Mouse (Mus musculus): ENCODE measurements around the gene Sucla2. TPM values are rescaled to one million over a fixed set of nuclear protein-coding genes. Genes with fewer than 3 reads are reported as not detected.

Sucla2 gene
- total and polyA plus RNA-seq, 2 experiments, result 36.5 to 183 TPM

DNA sequence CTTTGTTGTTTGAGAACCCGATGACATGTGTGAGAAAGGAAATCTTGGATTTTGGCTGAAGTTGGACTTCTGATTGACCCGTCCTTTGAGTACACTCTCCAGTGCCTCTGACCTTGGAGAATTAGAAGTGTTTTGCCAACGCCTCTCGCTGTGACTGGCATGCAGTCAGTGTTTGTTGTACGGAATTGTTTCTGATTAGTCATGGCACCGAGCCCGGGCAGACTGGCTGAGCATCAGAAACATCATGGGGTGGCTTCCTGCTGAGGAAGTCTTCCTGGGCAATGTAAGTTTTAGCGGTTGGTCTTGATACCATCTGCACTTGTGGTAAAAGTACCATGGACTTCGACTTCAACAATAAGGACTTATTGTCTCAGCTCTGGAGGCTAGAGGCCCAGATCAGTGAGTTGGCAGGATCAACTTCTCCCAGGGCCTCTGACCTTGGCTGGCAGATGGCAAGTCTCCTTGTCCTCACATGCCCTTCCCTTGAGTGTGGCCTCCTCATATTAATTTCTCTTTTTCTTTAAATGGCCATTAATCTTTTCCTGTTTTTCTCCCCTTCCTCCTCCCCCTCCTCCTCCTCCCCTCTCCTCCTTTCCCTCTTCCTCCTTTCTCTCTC is 107.6 kb downstream of the Sucla2 start:
- H3K4me1 ChIP-seq (ENCODE audit: control insufficient read depth, insufficient read depth, low read length), result peaks cover 20% of the 10 kb centered on the region
- 13% methylated on average over 9 of the region's 9 CpGs for WGBS
- no peaks in the 10 kb centered on the region for H3K36me3 ChIP-seq (ENCODE audit: control insufficient read depth, insufficient read depth, low read length)
- H3K4me3 ChIP-seq (ENCODE audit: insufficient read depth, low read depth, low read length), result no peak overlapping the region
- H3K27me3 ChIP-seq (ENCODE audit: control insufficient read depth, insufficient read depth, low read length), result no peaks in the 10 kb centered on the region
- H3K27ac ChIP-seq (replicated peaks; ENCODE audit: insufficient read depth, low read depth, low read length), result peak overlapping the region; percentile 86; the same call in 1 of the 2 replicates
- DNase-seq (ENCODE audit: extremely low read depth, low read depth, low spot score), result peak; percentile 94
- no peak for TF ChIP-seq CTCF (IDR thresholded peaks at IDR 0.05; ENCODE audit: low read depth, low read length)
- H3K79me2 ChIP-seq (ENCODE audit: control insufficient read depth, insufficient read depth, low read length), result no peaks in the 10 kb centered on the region
- no peak overlapping the region for H3K9ac ChIP-seq (ENCODE audit: low read depth, low read length)

- Histone ChIP-seq H3K4me3 (ENCODE audit: insufficient read depth, low read depth, low read length) (no peak overlapping the region), H3K36me3 (ENCODE audit: control insufficient read depth, insufficient read depth, low read length) (no peaks in the 10 kb centered on the region), H3K27ac (replicated peaks; ENCODE audit: insufficient read depth, low read depth, low read length) (no peak overlapping the region), H3K4me1 (ENCODE audit: control insufficient read depth, insufficient read depth, low read length) (peaks cover 20% of the 10 kb centered on the region), H3K27me3 (ENCODE audit: control insufficient read depth, insufficient read depth, low read length) (no peaks in the 10 kb centered on the region), H3K9ac (ENCODE audit: low read depth, low read length) (no peak overlapping the region), H3K79me2 (ENCODE audit: control insufficient read depth, insufficient read depth, low read length) (no peaks in the 10 kb centered on the region)
- 64% methylated on average over 3 of the region's 3 CpGs for WGBS
- TF ChIP-seq CTCF (IDR thresholded peaks at IDR 0.05; ENCODE audit: low read depth, low read length), result no peak
- no peak for TF ChIP-seq POLR2A (IDR thresholded peaks at IDR 0.05; ENCODE audit: extremely low read depth, insufficient read depth, low read length)
- peak; percentile 24 for DNase-seq (ENCODE audit: extremely low read depth, low read depth, low spot score)
Observed at GRCm38 (mm10) chr14:73634356-73634755, 109.2 kb downstream of the Sucla2 start.

DNA sequence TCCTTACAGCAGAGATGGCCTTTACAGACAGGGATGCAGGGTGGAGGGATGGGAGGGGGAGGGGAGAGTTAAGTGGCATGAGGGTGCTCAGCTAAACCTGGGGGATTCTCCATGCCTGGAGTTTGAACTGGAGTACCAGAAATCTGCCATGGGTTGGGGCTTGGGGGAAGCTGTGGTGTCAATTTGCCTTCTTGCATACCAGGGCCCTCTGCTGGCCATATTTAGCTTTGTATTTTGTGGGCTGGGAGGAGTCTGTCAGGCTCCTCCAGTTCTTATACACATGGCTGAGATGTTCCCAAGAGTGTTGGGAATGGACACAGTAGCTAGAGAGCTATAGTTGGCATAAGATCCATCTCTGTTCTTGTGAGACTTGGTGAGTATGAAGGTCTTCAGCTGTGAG is 112.3 kb downstream of the Sucla2 start:
- Histone ChIP-seq H3K36me3 (ENCODE audit: control insufficient read depth, insufficient read depth, low read length) (no peaks in the 10 kb centered on the region), H3K4me3 (ENCODE audit: insufficient read depth, low read depth, low read length) (no peak overlapping the region), H3K79me2 (ENCODE audit: control insufficient read depth, insufficient read depth, low read length) (no peaks in the 10 kb centered on the region), H3K27ac (replicated peaks; ENCODE audit: insufficient read depth, low read depth, low read length) (no peak overlapping the region), H3K27me3 (ENCODE audit: control insufficient read depth, insufficient read depth, low read length) (no peaks in the 10 kb centered on the region), H3K9ac (ENCODE audit: low read depth, low read length) (no peak overlapping the region), H3K4me1 (ENCODE audit: control insufficient read depth, insufficient read depth, low read length) (peaks cover 4% of the 10 kb centered on the region; the same call in 1 of the 2 replicates)
- DNase-seq (ENCODE audit: extremely low read depth, low read depth, low spot score), result peak; percentile 46
- TF ChIP-seq CTCF (IDR thresholded peaks at IDR 0.05; ENCODE audit: low read depth, low read length) (peak; percentile 53), POLR2A (IDR thresholded peaks at IDR 0.05; ENCODE audit: extremely low read depth, insufficient read depth, low read length) (no peak)

Other genes starting within 250 kb of the Sucla2 start
- 7.0 and 7.2 TPM in 2 replicates for gene Rb1, start 199.5 kb upstream of the Sucla2 start, total RNA-seq (2014; rRNA removed)
- gene Rb1, start 199.5 kb upstream of the Sucla2 start, polyA plus RNA-seq (2012; rRNA removed), result 1.1 and 1.2 TPM in 2 replicates
- 967 and 981 TPM in 2 replicates for gene Itm2b, start 140.0 kb upstream of the Sucla2 start, total RNA-seq (2014; rRNA removed)
- gene Itm2b, start 140.0 kb upstream of the Sucla2 start, polyA plus RNA-seq (2012; rRNA removed), result 1,187 and 1,239 TPM in 2 replicates
- 10.1 and 11.2 TPM in 2 replicates for gene Med4, start 15.3 kb upstream of the Sucla2 start, total RNA-seq (2014; rRNA removed)
- gene Med4, start 15.3 kb upstream of the Sucla2 start, polyA plus RNA-seq (2012; rRNA removed), result 6.1 and 6.3 TPM in 2 replicates
- gene Nudt15, start 22.9 kb downstream of the Sucla2 start, total RNA-seq (2014; rRNA removed), result 1.1 and 1.2 TPM in 2 replicates
- 0.86 and 0.92 TPM in 2 replicates for gene Nudt15, start 22.9 kb downstream of the Sucla2 start, polyA plus RNA-seq (2012; rRNA removed)
- not detected in 2 replicates for gene Gm21750, start 135.9 kb downstream of the Sucla2 start, total RNA-seq (2014; rRNA removed)
- gene Gm21750, start 135.9 kb downstream of the Sucla2 start, polyA plus RNA-seq (2012; rRNA removed), result not detected in 2 replicates

All from liver, adult 2 months (tissue).